Mouse (Mus musculus) midbrain, postnatal 0 days (tissue): ENCODE data around the gene Prox2. TPM values are rescaled to one million over a fixed set of nuclear protein-coding genes. Genes with fewer than 3 reads are reported as not detected.

Experiments used
- ATAC-seq: fragments of 200-750 bp; cut with Nextera tagmentation; 2 replicates; pipeline ENCODE4 v1.8.0; 2017; ENCODE audit warnings: moderate number of reproducible peaks, mild to moderate bottlenecking, moderate TSS enrichment, moderate library complexity; ENCODE audit not compliant: low FRiP score
- DNase-seq: peaks from one replicate; pipeline ENCODE4 v3.0.0-alpha.2; 2015; ENCODE audit warnings: low spot score
- H3K27ac ChIP-seq: fragments of 300-500 bp; sonication (generic); 2 replicates; pipeline ENCODE4 v1.5.1; 2014; ENCODE audit warnings: low read depth, mild to moderate bottlenecking, low read length, mixed read lengths
- H3K27me3 ChIP-seq: fragments of 300-500 bp; sonication (generic); 2 replicates; pipeline ENCODE4 v1.6.1; 2014; ENCODE audit warnings: low read length, control low read depth, mixed read lengths; ENCODE audit not compliant: insufficient read depth
- H3K36me3 ChIP-seq: fragments of 300-500 bp; sonication (generic); 2 replicates; pipeline ENCODE4 v1.6.1; 2014; ENCODE audit warnings: low read length, control low read depth, mixed read lengths; ENCODE audit not compliant: insufficient read depth
- H3K4me1 ChIP-seq: fragments of 300-500 bp; sonication (generic); 2 replicates; pipeline ENCODE4 v1.6.1; 2014; ENCODE audit warnings: mild to moderate bottlenecking, control low read depth, antibody characterized with exemption, low read length, mixed read lengths; ENCODE audit not compliant: insufficient read depth
- H3K4me2 ChIP-seq: fragments of 300-500 bp; sonication (generic); 2 replicates; pipeline ENCODE4 v1.6.1; 2014; ENCODE audit warnings: low read depth, mild to moderate bottlenecking, low read length, mixed read lengths; ENCODE audit not compliant: poor library complexity, severe bottlenecking
- H3K4me3 ChIP-seq: fragments of 300-500 bp; sonication (generic); 2 replicates; pipeline ENCODE4 v1.5.1; 2014; ENCODE audit warnings: low read depth, mild to moderate bottlenecking, low read length, moderate library complexity
- H3K9ac ChIP-seq: fragments of 300-500 bp; sonication (generic); replicated peaks from 2 replicates; pipeline ENCODE4 v1.6.1; 2014; ENCODE audit warnings: mild to moderate bottlenecking, low read length, moderate library complexity, mixed read lengths; ENCODE audit not compliant: poor library complexity, severe bottlenecking
- H3K9me3 ChIP-seq: fragments of 300-500 bp; sonication (generic); 2 replicates; pipeline ENCODE4 v1.6.1; 2016; ENCODE audit warnings: low read length, control low read depth
- CTCF ChIP-seq: IDR thresholded peaks from 2 replicates; pipeline ENCODE4 v1.5.1; 2016; ENCODE audit warnings: antibody characterized with exemption, mild to moderate bottlenecking
- WGBS: fragments of 180-500 bp; shearing (Covaris S2); extraction: QIAGEN DNeasy Blood & Tissue Kit; methylation state at CpG from one replicate; pipeline ENCODE4 v1.1.7; 2014; 5-methylcytosine and 5-hydroxymethylcytosine counted together
- polyA plus RNA-seq: library from polyadenylated mRNA; unstranded; fragments of >200 nt; fragmentation: Nextera tagmentation; extraction: Ambion mirVana; gene quantifications from 2 replicates; pipeline ENCODE4 v1.2.1, GENCODE M21; 2015
- total RNA-seq: library from RNA; depleted of rRNA; stranded (reverse); fragments of >200 nt; gene quantifications from 2 replicates; pipeline ENCODE4 v1.2.3, GENCODE M21; 2014

Gene Prox2
- total and polyA plus RNA-seq, 2 experiments from 2014 or later: 1.4 TPM

DNA sequence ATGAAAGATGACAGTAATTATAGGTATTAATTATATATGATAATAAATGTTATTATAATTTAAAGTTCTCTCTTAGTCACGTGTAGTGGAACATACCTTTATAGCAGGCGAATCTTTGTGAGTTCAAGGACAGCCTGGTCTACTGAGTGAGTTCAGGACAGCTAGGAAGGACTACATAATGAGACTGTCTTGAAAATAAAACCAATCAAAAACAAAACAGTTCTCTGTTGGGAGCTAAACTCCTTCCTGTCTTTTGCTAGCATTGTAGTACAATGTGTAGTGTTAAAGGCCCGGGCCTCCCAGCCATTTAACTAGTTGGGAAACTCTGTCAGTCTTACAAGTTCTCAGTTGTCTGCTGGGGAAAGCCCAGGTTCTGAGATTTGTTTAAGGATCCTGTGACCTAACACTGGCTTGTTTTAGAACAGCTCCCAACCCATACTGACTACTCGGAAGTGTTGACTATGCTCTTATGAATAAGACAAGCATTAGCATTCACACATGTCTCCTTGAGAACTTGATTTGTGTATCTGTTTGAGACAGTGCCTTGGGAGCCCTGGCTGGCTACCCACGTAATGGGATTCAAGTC, 8.9 kb downstream of the Prox2 start:
- ATAC-seq (no peak), DNase-seq (no peak)
- no peak for TF ChIP-seq CTCF
- Histone ChIP-seq H3K36me3 (no peaks in the 10 kb centered on the region), H3K4me3 (no peak overlapping the region), H3K27me3 (no peaks in the 10 kb centered on the region), H3K9me3 (no peaks in the 10 kb centered on the region), H3K4me2 (no peak overlapping the region), H3K4me1 (no peaks in the 10 kb centered on the region), H3K9ac (no peak overlapping the region), H3K27ac (no peak overlapping the region)
- WGBS: 70% methylated on average over 5 of the region's 5 CpGs

DNA sequence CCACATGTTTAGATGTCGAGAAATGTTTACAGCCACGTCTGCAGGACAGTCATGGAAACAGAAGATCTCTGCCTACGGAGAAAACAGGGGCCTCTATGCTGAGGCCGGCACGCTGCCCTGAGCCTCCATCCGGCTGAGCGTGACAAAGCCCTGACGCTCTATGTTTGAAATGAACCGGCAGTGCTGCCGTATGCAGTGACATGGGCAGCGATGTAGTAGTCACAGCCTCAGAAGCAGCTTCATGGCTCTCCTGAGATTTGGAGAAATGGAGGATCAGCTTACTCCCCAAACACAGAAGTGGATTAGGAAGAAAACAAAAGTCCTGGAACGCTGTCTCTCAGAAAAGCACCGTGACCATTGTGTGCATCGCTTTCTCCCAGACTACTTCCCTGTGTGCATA, 9.6 kb downstream of the Prox2 start:
- Histone ChIP-seq H3K36me3 (no peaks in the 10 kb centered on the region), H3K4me2 (0 out of 2 replicates have a peak overlapping the region, but pooled peaks have one; percentile 15), H3K4me1 (no peaks in the 10 kb centered on the region), H3K9me3 (no peaks in the 10 kb centered on the region), H3K27me3 (no peaks in the 10 kb centered on the region), H3K27ac (no peak overlapping the region), H3K4me3 (no peak overlapping the region), H3K9ac (no peak overlapping the region; the same call in 1 of the 2 replicates)
- WGBS: 15% methylated on average over 14 of the region's 14 CpGs
- DNase-seq: peak; percentile 6
- no peak for TF ChIP-seq CTCF
- no peak for ATAC-seq

DNA sequence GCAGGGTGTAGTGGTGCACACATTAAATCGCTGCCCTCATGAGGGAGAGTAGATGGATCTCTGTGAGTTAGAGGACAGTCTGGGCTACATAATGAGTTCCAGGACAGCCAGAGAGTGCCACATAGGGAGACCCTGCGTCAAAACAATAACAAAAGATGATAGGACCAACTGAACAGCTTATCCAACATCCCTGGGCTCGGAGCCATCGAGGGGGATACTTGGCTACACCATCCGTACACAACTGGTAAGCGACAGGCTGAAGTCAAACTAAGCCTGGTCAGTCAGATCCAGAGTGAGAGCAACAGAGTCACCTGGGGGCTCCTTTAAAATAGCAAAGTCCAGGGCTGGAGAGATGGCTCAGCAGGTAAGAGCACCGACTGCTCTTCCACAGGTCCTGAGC, 14.7 kb downstream of the Prox2 start:
- TF ChIP-seq CTCF: no peak
- WGBS: 74% methylated on average over 7 of the region's 7 CpGs
- no peak overlapping the region for H3K4me3 ChIP-seq
- H3K9me3 ChIP-seq: no peaks in the 10 kb centered on the region
- DNase-seq: no peak
- H3K36me3 ChIP-seq: no peaks in the 10 kb centered on the region
- H3K4me2 ChIP-seq: no peak overlapping the region
- no peak for ATAC-seq
- no peaks in the 10 kb centered on the region for H3K27me3 ChIP-seq
- H3K9ac ChIP-seq: no peak overlapping the region
- no peak overlapping the region for H3K27ac ChIP-seq
- H3K4me1 ChIP-seq: 0 out of 2 replicates have a peak, but pooled peaks cover 3% of the 10 kb centered on the region

DNA sequence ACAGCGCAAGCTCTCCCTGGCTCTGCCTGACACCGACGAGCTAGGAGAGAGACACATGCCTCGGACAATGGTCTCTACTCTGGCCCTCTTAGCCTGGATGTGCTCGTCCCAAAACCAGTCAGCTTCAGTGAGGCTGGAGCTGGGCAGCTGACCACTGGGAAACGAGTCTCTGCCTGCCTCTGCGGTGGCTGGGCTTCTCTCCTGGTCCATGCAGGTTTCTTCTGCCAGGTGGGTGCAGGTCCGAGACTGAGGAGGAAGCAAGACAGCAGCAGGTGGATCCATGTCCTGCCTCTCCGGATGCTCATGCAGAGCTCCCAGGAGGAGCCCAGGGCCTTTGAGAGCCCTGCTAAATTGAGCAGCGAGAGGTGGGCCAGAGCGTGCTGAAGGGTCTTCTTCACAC, 15.4 kb downstream of the Prox2 start:
- Histone ChIP-seq H3K36me3 (no peaks in the 10 kb centered on the region), H3K27ac (no peak overlapping the region; the same call in 1 of the 2 replicates), H3K27me3 (no peaks in the 10 kb centered on the region)

DNA sequence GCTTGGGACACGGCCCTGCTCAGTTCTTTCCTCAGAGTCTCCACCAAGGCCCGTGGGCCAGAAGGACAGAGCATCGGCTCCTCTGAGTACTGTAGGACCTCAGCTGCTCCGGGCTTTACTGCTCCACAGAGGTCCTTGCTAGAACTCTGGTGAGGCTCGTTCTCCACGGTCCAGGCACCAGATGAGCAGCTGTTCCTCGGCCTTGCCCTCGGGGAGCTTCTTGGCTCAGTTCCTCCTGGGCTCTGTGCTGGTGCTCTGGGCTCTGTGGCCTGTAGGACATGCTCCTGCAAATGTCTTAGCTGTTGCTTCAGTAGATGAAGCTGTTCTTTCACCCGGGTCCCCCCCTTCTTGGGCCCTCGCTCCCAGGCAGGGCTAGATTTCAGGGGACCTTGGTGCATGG, 15.9 kb downstream of the Prox2 start:
- Histone ChIP-seq H3K4me3 (no peak overlapping the region), H3K4me1 (0 out of 2 replicates have a peak, but pooled peaks cover 3% of the 10 kb centered on the region), H3K9me3 (no peaks in the 10 kb centered on the region), H3K27me3 (no peaks in the 10 kb centered on the region), H3K27ac (no peak overlapping the region), H3K36me3 (no peaks in the 10 kb centered on the region), H3K4me2 (no peak overlapping the region), H3K9ac (no peak overlapping the region)
- no peak for TF ChIP-seq CTCF
- ATAC-seq (no peak), DNase-seq (peak; percentile 31)
- WGBS: 78% methylated on average over 10 of the region's 10 CpGs

More for the DNA sequence above, 15.4 kb downstream of the Prox2 start:
- H3K4me1 ChIP-seq: 0 out of 2 replicates have a peak, but pooled peaks cover 3% of the 10 kb centered on the region
- no peak for TF ChIP-seq CTCF
- no peak overlapping the region for H3K4me2 ChIP-seq
- ATAC-seq (no peak), DNase-seq (no peak)
- WGBS: 84% methylated on average over 11 of the region's 11 CpGs
- no peak overlapping the region for H3K4me3 ChIP-seq
- no peak overlapping the region for H3K9ac ChIP-seq
- no peaks in the 10 kb centered on the region for H3K9me3 ChIP-seq

DNA sequence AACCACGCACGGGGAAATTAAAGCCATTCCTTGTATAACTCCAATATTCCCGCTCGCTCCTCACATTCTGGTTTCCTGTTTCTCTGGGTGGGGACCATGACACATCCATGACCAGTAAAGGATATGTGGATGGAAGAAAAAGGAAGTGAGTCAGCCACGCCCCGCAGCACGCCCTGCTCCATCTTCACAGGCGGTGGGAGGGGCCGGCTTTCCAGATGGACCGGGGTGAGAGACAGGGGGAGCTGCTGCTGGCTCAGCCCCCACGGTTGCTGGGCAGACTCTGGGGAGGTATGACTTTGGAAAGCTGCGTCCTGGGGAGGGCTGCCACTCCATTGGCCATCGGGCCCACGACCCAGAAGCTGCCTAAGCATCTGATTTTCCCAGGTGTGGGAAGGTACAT, 16.5 kb downstream of the Prox2 start:
- no peak for ATAC-seq
- no peaks in the 10 kb centered on the region for H3K9me3 ChIP-seq
- WGBS: 38% methylated on average over 14 of the region's 14 CpGs
- 0 out of 2 replicates have a peak, but pooled peaks cover 3% of the 10 kb centered on the region for H3K4me1 ChIP-seq
- H3K27me3 ChIP-seq: no peaks in the 10 kb centered on the region
- TF ChIP-seq CTCF: no peak
- DNase-seq: peak; percentile 6
- H3K36me3 ChIP-seq: no peaks in the 10 kb centered on the region
- H3K9ac ChIP-seq: 0 out of 2 replicates have a peak overlapping the region, but pooled peaks have one; percentile 19
- H3K27ac ChIP-seq: no peak overlapping the region
- no peak overlapping the region for H3K4me2 ChIP-seq
- H3K4me3 ChIP-seq: no peak overlapping the region
